Mouse (Mus musculus) forebrain, embryonic 15.5 days (tissue): ENCODE measurements around the gene 1700037H04Rik. TPM values are rescaled to one million over a fixed set of nuclear protein-coding genes. Genes with fewer than 3 reads are reported as not detected.

Experiments used
- ATAC-seq: fragments of 200-750 bp; cut with Nextera tagmentation; replicated peaks from 2 replicates; pipeline ENCODE4 v1.8.0; 2017; ENCODE audit warnings: mild to moderate bottlenecking, moderate TSS enrichment, moderate library complexity
- H3K27ac ChIP-seq: fragments of 300-500 bp; sonication (generic); replicated peaks from 2 replicates; pipeline ENCODE4 v1.5.1; 2015; ENCODE audit warnings: mild to moderate bottlenecking, inconsistent platforms
- H3K27me3 ChIP-seq: fragments of 300-500 bp; sonication (generic); 2 replicates; pipeline ENCODE4 v1.6.1; 2015; ENCODE audit warnings: inconsistent platforms
- H3K36me3 ChIP-seq: fragments of 300-500 bp; sonication (generic); 2 replicates; pipeline ENCODE4 v1.6.1; 2015; ENCODE audit warnings: mild to moderate bottlenecking, inconsistent platforms
- H3K4me1 ChIP-seq: fragments of 300-500 bp; sonication (generic); 2 replicates; pipeline ENCODE4 v1.6.1; 2015; ENCODE audit warnings: inconsistent platforms
- H3K4me2 ChIP-seq: fragments of 300-500 bp; sonication (generic); replicated peaks from 2 replicates; pipeline ENCODE4 v1.6.1; 2015; ENCODE audit warnings: mild to moderate bottlenecking, inconsistent platforms
- H3K4me3 ChIP-seq: fragments of 300-500 bp; sonication (generic); 2 replicates; pipeline ENCODE4 v1.5.1; 2015; ENCODE audit warnings: mild to moderate bottlenecking, inconsistent platforms
- H3K9ac ChIP-seq: fragments of 300-500 bp; sonication (generic); replicated peaks from 2 replicates; pipeline ENCODE4 v1.6.1; 2015; ENCODE audit warnings: mild to moderate bottlenecking, inconsistent platforms
- H3K9me3 ChIP-seq: fragments of 300-500 bp; sonication (generic); 2 replicates; pipeline ENCODE4 v1.6.1; 2016; ENCODE audit warnings: inconsistent platforms
- WGBS: fragments of 180-500 bp; shearing (Covaris S2); methylation state at CpG from one replicate; pipeline ENCODE4 v1.1.7; 2015; ENCODE audit warnings: mixed read lengths; 5-methylcytosine and 5-hydroxymethylcytosine counted together
- polyA plus RNA-seq: library from polyadenylated mRNA; unstranded; fragments of >200 nt; fragmentation: Nextera tagmentation; extraction: Ambion mirVana; gene quantifications from 2 replicates; pipeline ENCODE4 v1.2.1, GENCODE M21; 2015

The 1700037H04Rik gene
- polyA plus RNA-seq, 1 experiment from 2014 or later = 88.7 TPM

GRCm38 (mm10) chr2:131104021-131104420, 55.9 kb downstream of the 1700037H04Rik start:
- Histone ChIP-seq H3K9me3 (no peaks in the 10 kb centered on the region), H3K9ac (no peak overlapping the region), H3K27me3 (no peaks in the 10 kb centered on the region), H3K4me2 (no peak overlapping the region), H3K4me3 (no peak overlapping the region), H3K27ac (no peak overlapping the region), H3K36me3 (no peaks in the 10 kb centered on the region), H3K4me1 (no peaks in the 10 kb centered on the region)
- WGBS = 87% methylated on average over 4 of the region's 4 CpGs
- no peak for ATAC-seq

- H3K4me2 ChIP-seq = no peak overlapping the region
- no peak overlapping the region for H3K4me3 ChIP-seq
- H3K4me1 ChIP-seq = no peaks in the 10 kb centered on the region
- no peaks in the 10 kb centered on the region for H3K27me3 ChIP-seq
- H3K9ac ChIP-seq = no peak overlapping the region
- no peaks in the 10 kb centered on the region for H3K9me3 ChIP-seq
- no peaks in the 10 kb centered on the region for H3K36me3 ChIP-seq
- WGBS = 55% methylated on average over 3 of the region's 3 CpGs
- H3K27ac ChIP-seq = no peak overlapping the region
- ATAC-seq = no peak
Observed at GRCm38 (mm10) chr2:131101530-131101929, 58.4 kb downstream of the 1700037H04Rik start.

- WGBS = 76% methylated on average over 4 of the region's 4 CpGs
- H3K4me2 ChIP-seq = no peak overlapping the region
- no peaks in the 10 kb centered on the region for H3K36me3 ChIP-seq
- H3K4me1 ChIP-seq = no peaks in the 10 kb centered on the region
- H3K9ac ChIP-seq = no peak overlapping the region
- no peak overlapping the region for H3K4me3 ChIP-seq
- no peak for ATAC-seq
- no peaks in the 10 kb centered on the region for H3K9me3 ChIP-seq
- no peak overlapping the region for H3K27ac ChIP-seq
- H3K27me3 ChIP-seq = no peaks in the 10 kb centered on the region
Observed at GRCm38 (mm10) chr2:131097087-131097486, 62.8 kb downstream of the 1700037H04Rik start.

Other genes starting within 250 kb of the 1700037H04Rik start
- 30.0 and 30.9 TPM in 2 replicates for gene Gfra4, start 117.0 kb downstream of the 1700037H04Rik start, polyA plus RNA-seq
- gene Adam33, start 96.3 kb downstream of the 1700037H04Rik start, polyA plus RNA-seq = 0.60 and 0.70 TPM in 2 replicates
- gene Siglec1, start 73.3 kb downstream of the 1700037H04Rik start, polyA plus RNA-seq = 0.19 and 0.24 TPM in 2 replicates
- gene Hspa12b, start 32.8 kb downstream of the 1700037H04Rik start, polyA plus RNA-seq = 3.7 TPM in 2 replicates
- not detected in 2 replicates for gene Gm11037, start 26.6 kb downstream of the 1700037H04Rik start, polyA plus RNA-seq
- gene Cenpb, start 20.0 kb upstream of the 1700037H04Rik start, polyA plus RNA-seq = 18.8 and 19.7 TPM in 2 replicates
- 36.4 and 37.9 TPM in 2 replicates for gene Cdc25b, start 26.9 kb upstream of the 1700037H04Rik start, polyA plus RNA-seq
- 13.0 and 13.2 TPM in 2 replicates for gene Spef1, start 27.2 kb upstream of the 1700037H04Rik start, polyA plus RNA-seq
- gene Ap5s1, start 47.0 kb upstream of the 1700037H04Rik start, polyA plus RNA-seq = 36.5 and 37.0 TPM in 2 replicates
- gene Mavs, start 74.0 kb upstream of the 1700037H04Rik start, polyA plus RNA-seq = 5.9 and 6.4 TPM in 2 replicates
- gene Pank2, start 102.4 kb upstream of the 1700037H04Rik start, polyA plus RNA-seq = 36.4 and 37.0 TPM in 2 replicates
- gene Rnf24, start 192.8 kb upstream of the 1700037H04Rik start, polyA plus RNA-seq = 20.5 and 20.6 TPM in 2 replicates